Mouse (Mus musculus) brain, adult 10 weeks (tissue): ENCODE data around the gene Sdccag8. TPM values are rescaled to one million over a fixed set of nuclear protein-coding genes. Genes with fewer than 3 reads are reported as not detected.

Experiments used
- polyA plus RNA-seq: library from polyadenylated mRNA; stranded (reverse); fragments of 350-450 nt; fragmentation: Illumina TruSeq; extraction: RNeasy Lipid Tissue Mini Kit (QIAGEN cat#74804); gene quantifications from one replicate; pipeline ENCODE4 v1.2.3, GENCODE M21; 2015; ENCODE audit warnings: low read depth, low replicate concordance

The Sdccag8 gene
- 14.7 TPM for polyA plus RNA-seq

GRCm38 (mm10) chr1:176814591-176815062, at the start of gene Sdccag8:
Gene Sdccag8, plus strand, starts transcription at chr1:176814660.

GRCm38 (mm10) chr1:176814036-176814420, 432 bp upstream of the Sdccag8 start, which contains the start of gene Cep170:
Gene Cep170, minus strand, starts transcription at chr1:176814067.

Other genes starting within 250 kb of the Sdccag8 start
- gene Cep170, start 593 bp upstream of the Sdccag8 start, polyA plus RNA-seq, result 36.6 TPM